Mouse (Mus musculus) lung, postnatal 36 days (tissue): ENCODE measurements around the gene Lonp2.

Experiments used
- DNase-seq: peaks from one replicate; pipeline ENCODE4 v3.0.0; 2022; ENCODE audit warnings: mixed read lengths

Gene Lonp2

DNA sequence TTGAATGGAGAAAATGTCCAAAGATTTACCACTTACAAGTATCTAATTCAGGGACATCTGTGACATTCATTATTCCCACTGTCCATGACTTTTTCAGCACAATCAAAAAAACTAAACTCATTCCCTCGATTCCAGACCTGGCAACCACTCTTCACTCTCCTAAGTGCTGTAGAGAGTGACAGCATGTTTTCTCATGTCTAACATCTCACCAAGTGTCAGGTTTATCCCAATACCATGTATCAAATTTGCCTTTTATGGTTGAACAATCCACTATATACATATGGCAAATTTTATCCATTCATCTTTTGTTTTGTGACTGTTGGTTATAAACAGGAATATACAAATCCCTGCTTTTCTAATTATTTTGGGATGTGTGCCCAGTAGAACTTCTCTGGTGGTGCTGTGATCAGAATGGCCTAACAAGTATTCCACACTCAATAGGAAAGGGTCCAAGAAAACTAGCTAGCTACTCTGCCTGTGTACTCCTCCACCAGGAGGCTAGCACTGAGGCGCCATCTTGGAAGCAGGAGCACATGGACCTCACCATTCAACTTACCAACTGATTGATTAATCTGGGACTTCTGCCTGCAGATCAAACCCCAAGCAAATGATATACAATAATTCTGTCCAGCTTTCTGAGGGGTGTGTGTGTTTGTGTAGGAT lies 94.6 kb downstream of the Lonp2 start:
- no peak for DNase-seq

GRCm38 (mm10) chr8:86719368-86719767 lies 95.5 kb downstream of the Lonp2 start:
- no peak for DNase-seq

- peak; percentile 54 for DNase-seq
Measured at GRCm38 (mm10) chr8:86720756-86721459, 97.1 kb downstream of the Lonp2 start.

- no peak for DNase-seq
Measured at GRCm38 (mm10) chr8:86721490-86721889, 97.6 kb downstream of the Lonp2 start.

DNA sequence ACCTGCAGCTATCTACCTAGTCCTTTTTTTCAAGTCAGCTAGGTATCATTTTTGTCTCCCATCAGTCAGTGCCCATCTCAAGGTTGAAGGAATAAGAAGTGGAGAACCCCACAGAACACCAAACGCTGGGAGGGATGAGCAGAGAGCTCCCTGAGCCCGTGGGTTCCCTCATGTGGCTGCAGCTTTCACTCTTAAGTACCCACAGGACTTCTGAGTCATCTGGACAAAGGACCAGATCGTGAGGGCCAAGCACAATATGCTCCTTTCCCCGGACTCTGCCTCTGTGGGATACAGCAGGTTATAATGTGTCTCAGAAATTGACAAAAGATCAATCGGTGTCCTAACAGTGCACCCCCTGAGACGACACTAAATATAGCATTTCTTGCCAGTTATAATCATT lies 103.1 kb downstream of the Lonp2 start:
- DNase-seq = no peak

GRCm38 (mm10) chr8:86728224-86728950 lies 104.5 kb downstream of the Lonp2 start:
- peak; percentile 53 for DNase-seq

GRCm38 (mm10) chr8:86730303-86730702 lies 106.5 kb downstream of the Lonp2 start:
- DNase-seq = no peak

DNA sequence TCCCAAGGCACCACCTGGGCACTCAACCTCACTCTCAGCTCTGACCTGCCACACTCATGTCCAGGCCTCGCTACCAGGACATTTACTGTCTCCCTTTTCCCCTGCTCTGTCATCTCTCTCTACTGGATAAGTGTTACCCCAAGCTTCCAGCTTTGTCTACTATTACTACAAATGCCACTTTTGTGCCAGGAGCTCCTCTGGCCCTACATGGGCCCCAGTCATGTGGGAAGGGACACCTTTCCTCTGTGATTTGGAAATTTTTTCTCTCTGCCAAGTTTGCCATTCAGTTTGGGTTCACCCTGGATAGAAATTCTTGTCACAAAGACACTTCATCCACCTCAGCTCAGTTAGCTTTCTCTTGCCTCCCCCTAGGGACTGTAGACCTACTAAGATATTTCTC lies 107.0 kb downstream of the Lonp2 start:
- no peak for DNase-seq

DNA sequence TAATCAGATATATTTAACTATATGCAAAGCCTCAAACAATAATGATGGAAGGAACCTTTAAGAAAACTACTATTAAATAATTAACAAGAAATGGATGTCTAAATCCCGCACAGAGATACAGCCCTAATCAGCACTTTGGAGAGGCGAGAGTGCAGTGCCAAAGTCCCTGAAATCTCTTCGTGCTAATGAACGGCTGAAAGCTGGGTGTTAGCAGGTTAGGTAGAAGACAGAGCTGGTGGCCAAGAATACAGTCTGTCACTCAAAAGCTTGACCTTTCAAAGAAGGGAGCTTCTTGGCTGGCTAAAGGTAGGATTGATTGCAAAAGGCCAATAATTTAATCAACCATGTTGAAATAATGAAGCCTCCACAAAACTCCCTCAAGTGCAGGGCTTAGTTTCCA lies 110.3 kb downstream of the Lonp2 start:
- DNase-seq = no peak

- no peak for DNase-seq
Measured at GRCm38 (mm10) chr8:86734954-86735353, 111.1 kb downstream of the Lonp2 start.

- DNase-seq = no peak
Measured at GRCm38 (mm10) chr8:86735446-86736111, 111.7 kb downstream of the Lonp2 start.

GRCm38 (mm10) chr8:86740899-86741298 lies 117.1 kb downstream of the Lonp2 start:
- DNase-seq = no peak

- no peak for DNase-seq
Measured at GRCm38 (mm10) chr8:86741627-86742026, 117.8 kb downstream of the Lonp2 start.

DNA sequence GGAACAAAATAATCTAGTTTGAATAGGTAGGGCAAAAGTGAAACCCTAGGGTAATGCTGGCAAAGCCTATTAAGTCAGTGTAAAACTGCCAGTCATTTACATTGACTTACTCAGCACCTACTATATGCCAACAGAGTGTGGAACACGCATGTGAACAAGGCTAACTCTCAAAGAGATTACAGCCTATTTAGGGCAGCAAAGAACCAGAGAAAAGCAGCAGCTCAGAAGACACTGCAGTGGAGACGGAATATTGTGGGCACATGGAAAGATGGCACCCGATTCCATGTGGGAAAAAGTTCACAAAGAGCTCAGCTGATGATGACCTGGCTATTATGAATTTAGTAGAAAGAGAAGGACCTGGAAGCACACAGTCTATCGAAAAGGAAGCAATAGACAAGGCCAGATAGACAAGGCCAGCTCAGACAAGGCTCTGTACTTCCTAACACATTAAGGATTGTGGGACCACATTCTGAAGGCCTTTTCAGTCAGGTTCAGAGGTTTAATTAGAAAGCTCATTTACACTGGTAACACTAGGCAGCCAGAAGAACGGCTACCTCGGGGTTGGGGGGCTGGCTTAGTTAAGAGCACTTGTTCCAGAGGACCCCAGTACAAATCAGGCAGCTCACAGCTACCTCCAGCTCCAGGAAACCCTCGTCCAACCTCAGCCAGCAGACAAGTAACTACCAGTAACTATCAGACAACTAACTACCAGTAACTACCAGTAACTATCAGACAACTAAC lies 118.9 kb downstream of the Lonp2 start:
- no peak for DNase-seq

DNA sequence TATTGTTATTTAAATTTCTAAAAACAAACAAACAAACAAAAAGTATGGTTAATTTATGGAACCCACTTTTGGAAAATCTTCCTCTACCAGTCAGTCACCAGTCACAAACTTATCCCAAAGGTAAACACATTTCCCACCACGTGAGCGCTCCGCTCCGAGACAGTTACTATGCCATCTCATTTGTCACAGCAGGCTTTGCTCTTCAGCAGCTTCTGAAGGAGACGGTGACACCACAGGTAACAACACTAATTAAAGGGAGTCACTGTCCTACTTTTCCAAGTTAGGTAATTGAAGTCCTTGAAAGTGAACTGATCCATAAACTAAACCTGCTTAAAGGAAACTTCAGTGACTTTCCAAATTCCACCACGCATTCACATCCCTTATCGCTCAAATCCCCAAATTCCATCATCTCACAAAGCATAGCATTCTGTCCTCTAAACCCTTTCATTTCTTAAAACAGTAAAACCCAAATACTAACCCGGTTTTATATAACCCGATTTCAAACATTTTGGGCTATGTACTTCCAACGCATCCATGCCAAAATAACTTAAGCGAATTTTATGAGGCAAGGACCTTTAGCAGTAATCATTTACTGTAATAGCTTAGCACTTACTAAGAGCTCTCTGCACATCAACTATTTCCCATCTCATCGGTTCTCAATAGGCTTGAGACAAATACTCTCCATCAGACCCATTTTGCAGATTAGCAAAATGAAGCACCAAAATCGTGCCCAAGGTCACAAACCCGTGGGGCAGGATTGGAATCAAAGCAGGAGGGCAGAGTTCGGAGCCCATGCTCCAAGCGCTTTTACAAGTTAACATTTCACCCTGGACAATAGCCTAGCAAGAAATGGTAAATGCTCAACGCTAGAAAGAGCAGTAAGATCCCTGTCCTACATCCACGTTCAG lies 120.7 kb downstream of the Lonp2 start:
- no peak for DNase-seq

DNA sequence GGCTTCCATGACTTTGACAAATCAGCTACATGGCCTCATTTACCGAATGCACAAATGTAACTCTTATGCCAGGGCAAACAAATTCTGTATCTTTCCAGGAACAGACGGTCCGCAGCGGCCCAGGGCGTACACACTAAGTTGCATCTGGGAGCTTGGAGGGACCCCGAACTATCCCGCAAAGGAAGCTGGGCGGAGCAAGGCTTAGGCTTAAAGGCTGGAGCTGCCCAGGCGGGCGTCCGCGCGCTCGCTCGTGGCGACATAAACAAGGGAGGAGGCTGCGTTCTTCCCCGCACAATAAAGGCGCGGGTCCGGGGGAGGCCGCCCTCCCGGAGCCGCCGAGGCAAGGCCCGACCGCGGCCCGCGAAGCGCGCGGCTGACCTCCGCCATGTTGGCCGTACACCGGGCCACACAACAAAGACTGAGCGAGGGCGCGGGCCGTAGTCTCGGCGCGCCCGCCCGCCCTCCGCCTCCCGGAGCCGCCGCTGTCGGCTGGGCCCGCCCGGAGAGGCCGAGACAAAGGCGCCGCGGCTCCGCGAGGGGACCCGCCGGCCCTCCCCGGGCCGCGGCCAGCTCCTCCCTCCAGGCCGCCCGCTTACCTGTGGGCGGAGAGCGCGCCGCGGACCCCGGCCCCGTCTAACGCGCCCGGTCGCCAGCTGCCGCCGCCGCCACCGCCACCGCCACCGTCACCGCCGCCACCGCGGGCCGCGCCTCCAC lies 121.5 kb downstream of the Lonp2 start, which contains the start of the genes Gm10638 and Siah1a:
Gm10638 (plus strand) TSS at position 479 of the 714 bp plus-strand sequence.
Siah1a (minus strand) TSS at position 714 of the 714 bp plus-strand sequence.
- peak; percentile 76 for DNase-seq

DNA sequence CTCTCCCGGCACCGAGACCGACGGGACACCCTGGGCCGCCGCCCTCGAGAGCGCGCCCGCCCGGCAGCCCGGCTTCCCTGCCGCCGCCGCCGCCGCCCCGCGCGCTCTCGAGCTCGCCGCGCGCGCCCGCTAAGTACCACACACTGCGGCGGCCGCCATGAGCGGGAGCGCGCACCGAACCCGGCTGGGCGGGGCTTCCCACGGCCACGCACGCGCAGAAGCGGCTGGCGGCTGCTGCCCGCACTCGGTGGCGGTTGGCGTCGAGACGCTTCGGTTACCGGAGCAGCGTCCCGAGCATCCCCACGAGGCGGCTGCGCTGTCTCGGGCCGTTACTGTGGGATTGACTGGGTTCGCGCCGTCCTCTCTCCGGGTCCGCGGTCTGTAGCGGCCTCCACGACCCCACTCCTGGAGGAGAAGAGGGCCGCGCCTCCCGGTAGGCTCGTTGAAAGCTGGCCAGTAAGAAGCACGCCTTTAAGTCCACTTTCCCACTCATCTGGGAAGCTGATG lies 122.1 kb downstream of the Lonp2 start:
- peak; percentile 95 for DNase-seq

DNA sequence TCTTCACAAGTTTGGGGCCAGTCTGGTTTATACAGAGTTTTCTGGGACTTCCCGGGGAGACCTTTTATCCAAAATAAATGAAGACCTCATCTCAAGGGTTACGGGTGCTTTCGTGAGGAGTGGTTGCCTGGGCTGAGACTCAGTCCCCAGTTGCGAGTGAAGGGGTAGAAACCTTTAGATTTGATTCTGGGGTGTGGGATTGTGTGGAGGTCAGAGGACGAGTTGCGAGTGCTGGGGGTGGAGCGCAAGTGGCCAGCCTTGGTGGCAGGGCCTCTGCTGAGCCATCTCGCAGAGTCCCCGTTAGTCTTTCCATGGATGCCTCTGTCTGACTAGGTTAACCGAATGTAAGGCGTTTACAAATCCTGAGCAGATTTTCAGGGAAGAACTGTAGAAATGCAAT lies 122.7 kb downstream of the Lonp2 start:
- DNase-seq = no peak

GRCm38 (mm10) chr8:86749842-86750241 lies 126.0 kb downstream of the Lonp2 start:
- no peak for DNase-seq
